Mouse (Mus musculus): Measurements from ENCODE around the gene Rapgef4. TPM values are rescaled to one million over a fixed set of nuclear protein-coding genes. Genes with fewer than 3 reads are reported as not detected.

Rapgef4 gene
- total RNA-seq, 1 experiment from 2014 or later, result 3.0 TPM

DNA sequence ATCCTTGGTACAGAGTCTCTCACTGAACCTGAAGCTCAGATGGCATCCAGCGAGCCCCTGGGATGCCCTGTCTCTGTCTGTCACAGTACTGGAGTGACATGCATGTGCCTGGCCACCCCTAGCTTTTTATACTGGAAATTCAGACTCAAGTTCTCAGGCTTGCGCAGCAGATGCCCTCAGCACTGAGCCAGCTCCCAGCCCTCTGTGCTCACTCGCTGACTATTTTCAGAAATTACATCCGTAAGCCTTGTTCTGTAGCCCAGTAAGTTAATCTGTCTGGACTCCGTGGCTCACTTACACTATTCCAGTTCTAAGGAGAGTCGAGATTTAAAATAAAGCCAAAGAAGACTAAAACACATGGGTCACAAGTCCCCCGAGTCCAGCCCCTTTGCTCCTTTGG lies 194.5 kb downstream of the Rapgef4 start:
- no peak for ATAC-seq (replicated peaks in 1 of 2; ENCODE audit: insufficient read depth in 1 of 2, low FRiP score in 2 of 2, low TSS enrichment in 1 of 2, low read depth in 1 of 2, poor library complexity in 2 of 2, severe bottlenecking in 2 of 2)

- ATAC-seq (replicated peaks in 1 of 2; ENCODE audit: insufficient read depth in 1 of 2, low FRiP score in 2 of 2, low TSS enrichment in 1 of 2, low read depth in 1 of 2, poor library complexity in 2 of 2, severe bottlenecking in 2 of 2), result no peak
Measured at GRCm38 (mm10) chr2:72175971-72176370, 194.9 kb downstream of the Rapgef4 start.

- ATAC-seq (replicated peaks in 1 of 2; ENCODE audit: insufficient read depth in 1 of 2, low FRiP score in 2 of 2, low TSS enrichment in 1 of 2, low read depth in 1 of 2, poor library complexity in 2 of 2, severe bottlenecking in 2 of 2), result no peak
Measured at GRCm38 (mm10) chr2:72177214-72178023, 196.4 kb downstream of the Rapgef4 start.

GRCm38 (mm10) chr2:72178025-72178424 lies 197.0 kb downstream of the Rapgef4 start:
- no peak for ATAC-seq (replicated peaks in 1 of 2; ENCODE audit: insufficient read depth in 1 of 2, low FRiP score in 2 of 2, low TSS enrichment in 1 of 2, low read depth in 1 of 2, poor library complexity in 2 of 2, severe bottlenecking in 2 of 2)

- ATAC-seq (replicated peaks in 1 of 2; ENCODE audit: insufficient read depth in 1 of 2, low FRiP score in 2 of 2, low TSS enrichment in 1 of 2, low read depth in 1 of 2, poor library complexity in 2 of 2, severe bottlenecking in 2 of 2), result no peak
Measured at GRCm38 (mm10) chr2:72178515-72178914, 197.5 kb downstream of the Rapgef4 start.

DNA sequence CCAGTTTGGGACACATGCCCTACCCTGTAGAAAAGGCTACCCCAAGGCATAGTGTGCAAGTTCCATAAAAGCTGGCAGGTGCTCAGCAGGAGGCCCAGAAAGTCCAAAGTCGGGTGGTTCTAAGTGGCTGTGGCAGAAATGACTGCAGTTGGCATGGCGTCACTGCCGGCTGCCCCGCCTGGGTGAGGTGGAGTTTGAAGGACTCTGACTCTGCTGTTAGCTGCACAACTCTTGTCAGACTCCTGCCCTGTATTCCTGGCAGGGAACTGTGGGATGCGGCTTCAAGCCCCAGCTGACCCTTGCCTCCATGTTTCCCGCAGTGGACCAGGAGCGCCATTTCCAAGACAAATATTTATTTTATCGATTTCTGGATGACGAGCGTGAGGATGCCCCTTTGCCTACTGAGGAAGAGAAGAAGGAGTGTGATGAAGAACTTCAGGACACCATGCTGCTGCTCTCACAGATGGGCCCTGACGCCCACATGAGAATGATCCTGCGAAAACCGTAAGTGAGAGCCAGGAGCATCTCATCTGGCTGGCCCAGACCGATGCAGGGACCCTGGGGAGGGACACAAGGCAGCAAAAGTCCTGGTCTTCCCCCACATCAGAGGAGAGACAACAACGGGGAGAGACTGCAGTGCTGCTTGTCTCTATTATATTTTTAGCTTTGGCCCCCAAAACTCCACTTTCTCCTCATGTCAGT lies 198.7 kb downstream of the Rapgef4 start:
- ATAC-seq (replicated peaks in 1 of 2; ENCODE audit: insufficient read depth in 1 of 2, low FRiP score in 2 of 2, low TSS enrichment in 1 of 2, low read depth in 1 of 2, poor library complexity in 2 of 2, severe bottlenecking in 2 of 2), result no peak

GRCm38 (mm10) chr2:72181443-72181842 lies 200.4 kb downstream of the Rapgef4 start:
- ATAC-seq (replicated peaks in 1 of 2; ENCODE audit: insufficient read depth in 1 of 2, low FRiP score in 2 of 2, low TSS enrichment in 1 of 2, low read depth in 1 of 2, poor library complexity in 2 of 2, severe bottlenecking in 2 of 2), result no peak

DNA sequence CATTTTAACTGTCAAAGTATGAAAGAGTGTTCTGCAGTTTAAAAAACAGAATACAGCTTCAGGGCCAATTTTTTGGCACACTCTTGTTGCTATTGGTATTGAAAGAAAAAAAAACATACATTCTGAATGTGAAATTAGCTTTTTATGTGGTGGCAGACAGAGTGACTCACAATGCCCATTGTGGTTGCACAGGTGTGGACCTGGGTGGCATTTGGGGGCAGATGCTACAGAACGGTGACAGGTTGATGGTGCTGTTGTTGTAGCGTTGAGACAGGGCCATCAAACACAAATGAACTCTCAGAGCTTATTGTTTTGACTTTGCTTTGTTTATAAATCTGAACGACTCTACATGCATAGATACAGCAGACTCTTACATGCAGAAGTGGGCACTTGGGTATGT lies 202.7 kb downstream of the Rapgef4 start:
- no peak for ATAC-seq (replicated peaks in 1 of 2; ENCODE audit: insufficient read depth in 1 of 2, low FRiP score in 2 of 2, low TSS enrichment in 1 of 2, low read depth in 1 of 2, poor library complexity in 2 of 2, severe bottlenecking in 2 of 2)

- ATAC-seq (replicated peaks in 1 of 2; ENCODE audit: insufficient read depth in 1 of 2, low FRiP score in 2 of 2, low TSS enrichment in 1 of 2, low read depth in 1 of 2, poor library complexity in 2 of 2, severe bottlenecking in 2 of 2), result peak; percentile 76 to 86; a peak in 3 of 4 replicates
Measured at GRCm38 (mm10) chr2:72196190-72196965, 215.3 kb downstream of the Rapgef4 start.

GRCm38 (mm10) chr2:72197026-72197425 lies 216.0 kb downstream of the Rapgef4 start:
- ATAC-seq (replicated peaks in 1 of 2; ENCODE audit: insufficient read depth in 1 of 2, low FRiP score in 2 of 2, low TSS enrichment in 1 of 2, low read depth in 1 of 2, poor library complexity in 2 of 2, severe bottlenecking in 2 of 2), result peak in 1 of 2 experiments; percentile 33; a peak in 2 of 4 replicates

DNA sequence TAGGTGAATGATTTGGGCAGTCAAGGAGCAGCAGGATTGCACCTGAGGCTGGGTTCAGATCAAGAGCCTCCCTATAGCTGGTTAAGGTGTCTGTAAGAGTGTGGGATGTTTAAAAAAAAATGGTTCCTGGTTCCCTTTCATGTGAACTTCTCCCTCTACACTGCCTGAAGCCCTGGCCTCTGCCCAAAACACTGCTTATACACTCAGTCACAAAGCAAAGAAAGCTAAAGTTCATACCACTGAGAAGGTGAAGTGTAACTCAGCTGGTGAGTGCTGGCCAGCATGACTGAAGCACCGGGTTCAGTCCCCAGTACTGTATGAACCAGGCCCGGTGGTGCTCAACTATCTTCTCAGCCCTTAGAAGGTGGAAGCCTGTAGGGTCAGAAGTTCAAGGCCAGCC lies 218.4 kb downstream of the Rapgef4 start:
- ATAC-seq (replicated peaks in 1 of 2; ENCODE audit: insufficient read depth in 1 of 2, low FRiP score in 2 of 2, low TSS enrichment in 1 of 2, low read depth in 1 of 2, poor library complexity in 2 of 2, severe bottlenecking in 2 of 2), result no peak

DNA sequence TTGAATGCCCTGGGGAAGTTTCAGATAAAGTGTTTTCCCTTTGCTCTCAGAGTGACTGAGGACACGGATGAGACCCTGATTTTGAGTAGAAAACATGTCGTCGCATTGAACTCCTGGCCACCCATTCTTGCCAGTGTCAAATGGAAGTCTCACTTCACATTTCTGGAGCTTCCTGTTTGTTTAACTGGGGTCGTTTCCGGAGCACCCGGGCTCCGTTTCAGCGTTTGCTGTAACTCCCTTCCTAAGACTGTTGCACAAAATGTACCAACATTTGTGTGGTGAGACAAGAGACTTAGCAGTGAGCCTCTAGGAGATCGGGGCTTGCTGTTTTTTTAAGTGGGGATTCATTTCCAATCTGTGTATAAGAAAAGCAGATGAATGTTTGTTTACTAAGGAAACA lies 220.5 kb downstream of the Rapgef4 start:
- peak in 1 of 2 experiments; percentile 25; a peak in 1 of 4 replicates for ATAC-seq (replicated peaks in 1 of 2; ENCODE audit: insufficient read depth in 1 of 2, low FRiP score in 2 of 2, low TSS enrichment in 1 of 2, low read depth in 1 of 2, poor library complexity in 2 of 2, severe bottlenecking in 2 of 2)

DNA sequence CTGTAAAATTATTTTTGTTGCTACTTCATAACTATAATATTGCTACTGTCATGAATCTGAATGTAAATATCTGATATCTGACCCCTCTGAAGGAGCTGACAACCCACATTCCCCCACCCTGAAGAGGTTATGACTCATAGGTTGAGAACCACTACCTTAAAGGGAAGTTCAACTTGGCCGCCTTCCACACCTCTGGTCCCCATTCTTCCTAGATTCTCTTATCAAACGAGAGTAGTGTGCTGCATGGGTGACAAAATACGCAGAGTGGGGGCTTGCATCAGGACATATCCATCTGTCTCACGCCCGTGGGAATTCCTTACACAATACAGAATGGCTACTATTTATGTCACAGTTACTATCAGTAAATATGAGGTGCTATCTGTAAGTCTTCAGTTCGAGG lies 221.2 kb downstream of the Rapgef4 start:
- peak; percentile 53 to 77 for ATAC-seq (replicated peaks in 1 of 2; ENCODE audit: insufficient read depth in 1 of 2, low FRiP score in 2 of 2, low TSS enrichment in 1 of 2, low read depth in 1 of 2, poor library complexity in 2 of 2, severe bottlenecking in 2 of 2)

DNA sequence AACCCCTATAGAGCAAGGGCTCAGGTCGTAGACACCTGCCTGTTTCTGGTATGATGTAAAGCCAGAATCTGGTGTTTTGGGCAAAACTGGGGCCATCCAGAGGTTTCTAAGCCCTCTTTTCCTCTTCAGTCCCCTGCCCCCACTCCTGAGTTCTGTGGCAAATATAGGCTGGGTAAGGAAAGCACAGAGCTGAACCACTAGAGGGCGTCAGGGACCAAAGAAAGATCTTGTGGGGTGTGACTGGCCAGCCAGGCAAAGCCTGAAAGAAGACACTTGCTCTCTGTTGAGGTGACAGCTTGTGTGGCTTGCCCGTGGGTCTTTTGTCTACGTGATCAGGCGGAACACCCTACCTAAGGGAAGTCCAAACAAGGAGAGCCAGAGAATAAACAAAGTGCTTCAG lies 222.6 kb downstream of the Rapgef4 start:
- ATAC-seq (replicated peaks in 1 of 2; ENCODE audit: insufficient read depth in 1 of 2, low FRiP score in 2 of 2, low TSS enrichment in 1 of 2, low read depth in 1 of 2, poor library complexity in 2 of 2, severe bottlenecking in 2 of 2), result peak; percentile 65 to 66

DNA sequence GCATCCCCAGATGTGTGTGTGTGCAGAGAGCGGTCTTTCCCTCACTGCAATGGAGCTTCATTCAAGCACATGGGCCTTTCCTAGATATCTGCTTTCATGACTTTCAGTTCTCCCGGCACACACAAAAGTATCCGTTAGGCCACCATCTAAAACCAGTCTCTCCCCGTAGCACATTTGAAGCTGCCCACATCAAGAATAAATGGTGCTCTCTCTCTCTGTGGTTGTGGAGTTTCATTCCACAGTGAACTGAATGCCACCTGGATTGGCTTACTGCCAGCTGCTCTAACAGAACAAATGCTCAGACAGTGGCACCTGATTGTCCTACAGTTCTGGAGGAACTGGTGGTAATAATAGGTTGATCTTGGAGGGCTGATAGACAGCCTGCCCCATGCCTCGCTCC lies 224.8 kb downstream of the Rapgef4 start:
- no peak for ATAC-seq (replicated peaks in 1 of 2; ENCODE audit: insufficient read depth in 1 of 2, low FRiP score in 2 of 2, low TSS enrichment in 1 of 2, low read depth in 1 of 2, poor library complexity in 2 of 2, severe bottlenecking in 2 of 2)

GRCm38 (mm10) chr2:72206530-72207248 lies 225.6 kb downstream of the Rapgef4 start:
- no peak for ATAC-seq (replicated peaks in 1 of 2; ENCODE audit: insufficient read depth in 1 of 2, low FRiP score in 2 of 2, low TSS enrichment in 1 of 2, low read depth in 1 of 2, poor library complexity in 2 of 2, severe bottlenecking in 2 of 2)

GRCm38 (mm10) chr2:72217336-72217735 lies 236.3 kb downstream of the Rapgef4 start:
- ATAC-seq (replicated peaks in 1 of 2; ENCODE audit: insufficient read depth in 1 of 2, low FRiP score in 2 of 2, low TSS enrichment in 1 of 2, low read depth in 1 of 2, poor library complexity in 2 of 2, severe bottlenecking in 2 of 2), result no peak
